Mouse (Mus musculus): ENCODE measurements around the gene Trp63. TPM values are rescaled to one million over a fixed set of nuclear protein-coding genes. Genes with fewer than 3 reads are reported as not detected.

The Trp63 gene
- polyA plus RNA-seq, 1 experiment from 2014 or later: 0.52 TPM

DNA sequence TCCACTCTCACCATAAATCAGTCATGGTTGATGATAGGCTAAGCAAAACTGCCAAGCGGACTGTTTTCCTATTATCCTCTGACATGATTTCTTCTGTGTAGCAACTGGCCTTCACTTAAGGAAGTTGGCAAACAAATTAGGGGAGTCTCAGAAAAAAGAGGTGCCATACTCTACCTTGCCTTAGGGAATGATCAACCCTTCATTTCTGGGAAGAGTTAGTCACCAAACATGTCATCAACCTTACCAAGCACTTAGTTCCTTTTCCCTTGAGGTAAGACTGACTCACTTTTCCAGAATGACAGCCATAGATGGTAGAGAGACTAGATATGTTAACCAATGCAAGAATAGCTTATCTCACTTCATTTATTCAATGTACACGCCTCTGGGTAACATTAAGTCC is 250.6 kb downstream of the Trp63 start:
- H3K4me1 ChIP-seq (ENCODE audit: control insufficient read depth, insufficient read depth, low read length): no peaks in the 10 kb centered on the region
- H3K36me3 ChIP-seq (ENCODE audit: control insufficient read depth, insufficient read depth, low read length): no peaks in the 10 kb centered on the region
- H3K4me2 ChIP-seq: no peak overlapping the region
- no peaks in the 10 kb centered on the region for H3K9me3 ChIP-seq (replicated peaks; ENCODE audit: control insufficient read depth, low read length)
- ATAC-seq (replicated peaks; ENCODE audit: insufficient number of reproducible peaks, low FRiP score, low TSS enrichment): no peak
- H3K9ac ChIP-seq (ENCODE audit: low read depth, low read length): no peak overlapping the region
- no peak overlapping the region for H3K27ac ChIP-seq (ENCODE audit: low read depth, low read length)
- no peaks in the 10 kb centered on the region for H3K27me3 ChIP-seq (ENCODE audit: control insufficient read depth, insufficient read depth, low read length)
- WGBS (ENCODE audit: insufficient replicate concordance): 71% methylated on average over 2 of the region's 2 CpGs
- no peak overlapping the region for H3K4me3 ChIP-seq (ENCODE audit: low read depth, low read length)

All from heart, embryonic 11.5 days (tissue).